In the genomic region with DNA sequence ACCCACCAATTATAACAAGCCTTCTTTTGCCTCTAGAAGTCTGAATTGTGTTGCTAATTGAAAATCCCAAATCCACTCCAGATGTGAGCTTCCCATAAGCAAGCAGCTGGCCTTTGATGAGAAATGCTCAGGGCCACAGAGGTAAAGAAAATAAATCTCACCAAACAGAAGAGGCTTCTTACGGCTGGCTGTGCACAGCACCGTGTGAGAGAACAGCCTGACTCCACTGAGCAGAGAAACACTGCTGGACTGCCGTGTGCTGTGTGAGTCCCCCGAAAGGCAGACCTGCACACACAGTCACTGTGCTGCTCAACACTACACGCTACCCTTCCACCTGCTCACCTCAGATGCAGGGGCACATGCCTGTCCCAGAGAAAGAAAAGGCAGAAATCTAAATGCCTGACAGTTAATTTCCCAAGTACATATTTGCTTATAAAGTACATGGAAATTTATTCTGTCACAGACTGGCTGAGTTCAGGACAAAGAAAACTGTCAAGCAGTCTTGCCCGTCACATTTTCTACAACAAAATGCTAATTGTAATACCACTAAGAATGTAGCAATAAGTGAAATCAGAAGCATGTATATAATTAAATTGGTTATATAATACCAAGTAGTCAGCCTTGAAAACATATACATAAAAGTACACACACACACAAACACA, we compare ENCODE assay signal across 12 mouse cellular contexts.
A peak's percentile ranks its signal among the peaks of the same experiment; 100 is the strongest.
DNase-seq lines count a peak whose midpoint lies in the region; ATAC-seq lines count a peak whose summit lies in the region.
"Had no signal": no experiment of that assay in that cellular context is flagged by ENCODE, and none has a peak within 500 bp of the region (broad histone marks: within the 10 kb centered on the region; RNA-seq: fewer than 3 reads in every experiment).

No protein-coding gene starts in this region.

- peak; percentile 63 for ATAC-seq in embryonic facial prominence, embryonic 15.5 days (ENCODE audit: insufficient number of reproducible peaks, low FRiP score, low TSS enrichment, low read depth)
- 0 out of 2 replicates have a peak, but pooled peaks have one; percentile 69 for ATAC-seq in hindbrain, embryonic 15.5 days (ENCODE audit: low FRiP score, low read depth)
- peak; percentile 84 for ATAC-seq in midbrain, embryonic 15.5 days (replicated peaks)
- ATAC-seq: activated CD4-positive, CD25-positive, alpha-beta regulatory T cell, adult 4 months; intestine, embryonic 16.5 days had no signal

- H3K9ac ChIP-seq in embryonic facial prominence, embryonic 15.5 days: no peak overlapping the region
- H3K9ac ChIP-seq in hindbrain, embryonic 15.5 days: no peak overlapping the region
- no peak overlapping the region for H3K9ac ChIP-seq in midbrain, embryonic 15.5 days
- H3K9ac ChIP-seq: lung, embryonic 14.5 days had no signal

- H3K27ac ChIP-seq in embryonic facial prominence, embryonic 15.5 days (replicated peaks): peak overlapping the region; percentile 53
- 0 out of 2 replicates have a peak overlapping the region, but pooled peaks have one; percentile 7 for H3K27ac ChIP-seq in hindbrain, embryonic 15.5 days (replicated peaks)
- peak overlapping the region; percentile 53; the same call in 1 of the 2 replicates for H3K27ac ChIP-seq in midbrain, embryonic 15.5 days

- 25% methylated on average over 6 of the region's 6 CpGs for WGBS in embryonic facial prominence, embryonic 15.5 days
- 19% methylated on average over 6 of the region's 6 CpGs for WGBS in hindbrain, embryonic 15.5 days
- 14% methylated on average over 6 of the region's 6 CpGs for WGBS in midbrain, embryonic 15.5 days

- H3K4me2 ChIP-seq in embryonic facial prominence, embryonic 15.5 days (replicated peaks): no peak overlapping the region
- H3K4me2 ChIP-seq in hindbrain, embryonic 15.5 days: no peak overlapping the region
- no peak overlapping the region for H3K4me2 ChIP-seq in midbrain, embryonic 15.5 days
- H3K4me2 ChIP-seq: heart, embryonic 11.5 days; lung, embryonic 14.5 days had no signal

- H3K4me3 ChIP-seq in embryonic facial prominence, embryonic 15.5 days (replicated peaks): no peak overlapping the region
- no peak overlapping the region for H3K4me3 ChIP-seq in hindbrain, embryonic 15.5 days
- no peak overlapping the region for H3K4me3 ChIP-seq in midbrain, embryonic 15.5 days

- H3K27me3 ChIP-seq in embryonic facial prominence, embryonic 15.5 days: no peaks in the 10 kb centered on the region
- no peaks in the 10 kb centered on the region for H3K27me3 ChIP-seq in hindbrain, embryonic 15.5 days
- H3K27me3 ChIP-seq in midbrain, embryonic 15.5 days (replicated peaks): no peaks in the 10 kb centered on the region

- peaks cover 68% of the 10 kb centered on the region for H3K36me3 ChIP-seq in embryonic facial prominence, embryonic 15.5 days
- H3K36me3 ChIP-seq in hindbrain, embryonic 15.5 days: peaks cover 61% of the 10 kb centered on the region
- peaks cover 61% of the 10 kb centered on the region for H3K36me3 ChIP-seq in midbrain, embryonic 15.5 days (replicated peaks)

- peaks cover 7% of the 10 kb centered on the region; the same call in 1 of the 2 replicates for H3K4me1 ChIP-seq in embryonic facial prominence, embryonic 15.5 days
- no peaks in the 10 kb centered on the region for H3K4me1 ChIP-seq in hindbrain, embryonic 15.5 days (replicated peaks)
- H3K4me1 ChIP-seq in midbrain, embryonic 15.5 days: no peaks in the 10 kb centered on the region

- no peaks in the 10 kb centered on the region for H3K9me3 ChIP-seq in embryonic facial prominence, embryonic 15.5 days (replicated peaks)
- no peaks in the 10 kb centered on the region for H3K9me3 ChIP-seq in hindbrain, embryonic 15.5 days
- H3K9me3 ChIP-seq in midbrain, embryonic 15.5 days: no peaks in the 10 kb centered on the region

- peak; percentile 78 for DNase-seq in embryo, embryonic 11 days
- DNase-seq in heart, adult 18-20 months: no peak
- no peak for DNase-seq in spleen, postnatal 4 days (ENCODE audit: low spot score in 2 of 2)
- DNase-seq in adipocyte (ENCODE audit: low spot score): no peak
- DNase-seq: lung, embryonic 14.5 days; thymus, adult 18-20 months had no signal
